Mouse (Mus musculus): Measurements from ENCODE around the gene Reep3.

GRCm38 (mm10) chr10:67026375-67026774 is 70.4 kb downstream of the Reep3 start:
- TF ChIP-seq CTCF (IDR thresholded peaks at IDR 0.05 in 2 of 3, conservative IDR thresholded peaks at IDR 0.05 in 1 of 3; ENCODE audit: control insufficient read depth in 1 of 3, insufficient read depth in 1 of 3, low read depth in 2 of 3, low read length in 3 of 3, poor library complexity in 1 of 3, severe bottlenecking in 1 of 3) (no peak), USF1 (IDR thresholded peaks at IDR 0.05; ENCODE audit: low read depth, low read length) (no peak), POLR2A (IDR thresholded peaks at IDR 0.05; ENCODE audit: control insufficient read depth in 1 of 2, insufficient read depth in 1 of 2, low read depth in 1 of 2, low read length in 2 of 2, poor library complexity in 1 of 2) (no peak), E2F4 (IDR thresholded peaks at IDR 0.05; ENCODE audit: borderline replicate concordance, low read depth, low read length) (no peak), TCF12 (IDR thresholded peaks at IDR 0.05; ENCODE audit: low read depth, low read length) (no peak), MYC (IDR thresholded peaks at IDR 0.05; ENCODE audit: low read depth, low read length) (no peak), SMC3 (IDR thresholded peaks at IDR 0.05; ENCODE audit: low read depth, low read length) (no peak)
